Mouse (Mus musculus): ENCODE data around the gene Sept6. TPM values are rescaled to one million over a fixed set of nuclear protein-coding genes. Genes with fewer than 3 reads are reported as not detected.
"Not testable (repeated sequence)": the region's sequence is repeated elsewhere in the genome, so short reads cannot be mapped to it uniquely, and the experiment has no call there.

The Sept6 gene
- polyA plus RNA-seq, 1 experiment from 2014 or later = 3.9 TPM

DNA sequence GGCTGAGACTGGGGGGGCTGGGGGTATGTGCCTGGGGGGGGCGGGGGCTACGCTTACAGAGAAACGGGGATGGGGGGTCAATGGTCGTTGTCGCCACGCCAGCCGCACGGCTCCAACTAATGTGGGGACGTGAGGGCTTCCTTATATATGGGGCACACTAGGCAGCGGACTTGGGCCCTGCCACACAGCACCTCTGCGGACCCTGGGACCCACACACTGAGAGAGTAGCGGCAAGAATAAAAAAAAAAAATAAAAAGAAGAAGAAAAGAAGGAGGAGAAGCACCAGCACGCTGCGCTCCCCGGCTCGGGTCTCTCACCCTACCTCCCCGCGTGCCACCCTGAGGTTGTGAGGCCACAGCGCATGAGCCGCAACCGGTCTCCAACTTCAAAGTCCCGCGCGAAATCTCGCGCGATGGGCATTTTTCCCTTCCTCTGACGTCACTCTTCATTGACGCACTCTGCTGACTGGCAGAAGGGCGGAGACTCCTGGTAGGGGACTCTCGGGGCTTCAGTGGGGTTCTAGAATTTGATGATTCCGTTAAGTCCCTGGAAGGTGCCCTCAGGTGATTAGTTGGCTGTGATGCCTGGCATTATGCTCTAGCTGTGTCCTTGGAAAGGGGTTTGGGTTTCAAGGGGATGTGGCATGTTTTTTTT is 88.4 kb downstream of the Sept6 start:
- H3K4me2 ChIP-seq = peak overlapping the region; percentile 82
- peak overlapping the region; percentile 64 for H3K4me3 ChIP-seq (replicated peaks)
- H3K9me3 ChIP-seq (replicated peaks) = no peaks in the 10 kb centered on the region
- 13% methylated on average over 30 of the region's 32 CpGs for WGBS (ENCODE audit: insufficient replicate concordance)
- peak; percentile 89 for ATAC-seq (ENCODE audit: insufficient read depth)
- H3K9ac ChIP-seq = peak overlapping the region; percentile 60
- H3K27me3 ChIP-seq = no peaks in the 10 kb centered on the region
- H3K4me1 ChIP-seq (replicated peaks) = peaks cover 9% of the 10 kb centered on the region
- H3K36me3 ChIP-seq (replicated peaks) = no peaks in the 10 kb centered on the region
- peak overlapping the region; percentile 45; the same call in 1 of the 2 replicates for H3K27ac ChIP-seq (replicated peaks)

GRCm38 (mm10) chrX:36902321-36903114 is 89.1 kb downstream of the Sept6 start, which contains the start of gene Nkrf:
TSS of gene Nkrf (minus strand) at chrX:36902899.
- Histone ChIP-seq H3K4me2 (peak within 1 kb of the TSS; percentile 82), H3K4me3 (replicated peaks) (peak within 1 kb of the TSS; percentile 64), H3K27me3 (no peaks in the 10 kb centered on the region), H3K9ac (peak within 1 kb of the TSS; percentile 60), H3K4me1 (replicated peaks) (peaks cover 9% of the 10 kb centered on the region), H3K27ac (replicated peaks) (peak within 1 kb of the TSS; percentile 45; the same call in 1 of the 2 replicates), H3K9me3 (replicated peaks) (no peaks in the 10 kb centered on the region), H3K36me3 (replicated peaks) (no peaks in the 10 kb centered on the region)
- ATAC-seq (ENCODE audit: insufficient read depth) = peak; percentile 61
- 19% methylated on average over 44 of the region's 47 CpGs for WGBS (ENCODE audit: insufficient replicate concordance)

GRCm38 (mm10) chrX:36901655-36902054 is 89.9 kb downstream of the Sept6 start:
- no peak overlapping the region for H3K9ac ChIP-seq
- 35% methylated on average over 3 of the region's 3 CpGs for WGBS (ENCODE audit: insufficient replicate concordance)
- no peaks in the 10 kb centered on the region for H3K27me3 ChIP-seq
- H3K4me2 ChIP-seq = peak overlapping the region; percentile 82
- no peaks in the 10 kb centered on the region for H3K9me3 ChIP-seq (replicated peaks)
- no peak for ATAC-seq (ENCODE audit: insufficient read depth)
- H3K4me1 ChIP-seq (replicated peaks) = peaks cover 9% of the 10 kb centered on the region
- no peaks in the 10 kb centered on the region for H3K36me3 ChIP-seq (replicated peaks)
- H3K27ac ChIP-seq (replicated peaks) = no peak overlapping the region
- H3K4me3 ChIP-seq (replicated peaks) = peak overlapping the region; percentile 64

GRCm38 (mm10) chrX:36898931-36899330 is 92.7 kb downstream of the Sept6 start:
- not testable (repeated sequence) for H3K27ac ChIP-seq (replicated peaks); H3K4me2 ChIP-seq; ATAC-seq (ENCODE audit: insufficient read depth); H3K4me3 ChIP-seq (replicated peaks); H3K4me1 ChIP-seq (replicated peaks); H3K27me3 ChIP-seq; H3K36me3 ChIP-seq (replicated peaks); H3K9me3 ChIP-seq (replicated peaks); H3K9ac ChIP-seq
- WGBS (ENCODE audit: insufficient replicate concordance) = 10% methylated on average over 1 of the region's 1 CpGs

GRCm38 (mm10) chrX:36884719-36885118 is 106.9 kb downstream of the Sept6 start:
- WGBS (ENCODE audit: insufficient replicate concordance) = 81% methylated on average over 1 of the region's 1 CpGs
- Histone ChIP-seq H3K4me3 (replicated peaks) (no peak overlapping the region), H3K36me3 (replicated peaks) (peaks cover 13% of the 10 kb centered on the region), H3K4me1 (replicated peaks) (no peaks in the 10 kb centered on the region), H3K27ac (replicated peaks) (no peak overlapping the region), H3K4me2 (no peak overlapping the region), H3K9me3 (replicated peaks) (no peaks in the 10 kb centered on the region), H3K9ac (no peak overlapping the region), H3K27me3 (no peaks in the 10 kb centered on the region)
- ATAC-seq (ENCODE audit: insufficient read depth) = no peak

DNA sequence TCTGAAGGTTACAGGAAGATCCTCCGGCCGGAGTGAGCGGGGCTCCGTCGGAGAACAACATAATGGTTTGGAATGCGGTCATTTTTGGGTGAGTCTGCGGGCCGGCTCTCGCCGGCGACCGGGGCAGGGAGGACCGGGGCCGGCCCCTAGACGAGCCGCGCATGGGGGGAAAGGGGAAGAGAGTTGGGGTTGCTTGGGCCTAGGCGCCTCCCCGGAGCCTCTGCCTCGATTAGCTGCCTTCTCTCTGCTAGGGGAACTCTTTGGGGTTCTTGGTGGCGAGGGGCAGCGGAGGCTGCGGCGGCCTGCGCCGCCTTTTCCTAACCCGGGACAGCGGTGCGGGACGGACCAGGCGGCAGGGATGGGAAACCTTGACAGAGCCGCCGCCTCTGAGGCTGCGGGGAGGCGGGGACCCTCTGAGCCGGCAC is 116.9 kb downstream of the Sept6 start:
- Histone ChIP-seq H3K9ac (peak overlapping the region; percentile 87), H3K4me1 (replicated peaks) (peaks cover 10% of the 10 kb centered on the region; the same call in 1 of the 2 replicates), H3K27me3 (no peaks in the 10 kb centered on the region), H3K4me3 (replicated peaks) (peak overlapping the region; percentile 80), H3K9me3 (replicated peaks) (no peaks in the 10 kb centered on the region), H3K27ac (replicated peaks) (peak overlapping the region; percentile 66), H3K4me2 (peak overlapping the region; percentile 73), H3K36me3 (replicated peaks) (no peaks in the 10 kb centered on the region; the same call in 1 of the 2 replicates)
- ATAC-seq (ENCODE audit: insufficient read depth) = peak; percentile 41
- WGBS (ENCODE audit: insufficient replicate concordance) = 5% methylated on average over 36 of the region's 36 CpGs

- Histone ChIP-seq H3K4me1 (replicated peaks) (peaks cover 10% of the 10 kb centered on the region; the same call in 1 of the 2 replicates), H3K9ac (peak overlapping the region; percentile 87), H3K9me3 (replicated peaks) (no peaks in the 10 kb centered on the region), H3K27me3 (no peaks in the 10 kb centered on the region), H3K4me3 (replicated peaks) (peak overlapping the region; percentile 80), H3K27ac (replicated peaks) (peak overlapping the region; percentile 66), H3K36me3 (replicated peaks) (no peaks in the 10 kb centered on the region; the same call in 1 of the 2 replicates), H3K4me2 (peak overlapping the region; percentile 73)
- peak; percentile 97 for ATAC-seq (ENCODE audit: insufficient read depth)
- whole genome bisulfite sequencing (ENCODE audit: insufficient replicate concordance) = 15% methylated on average over 55 of the region's 57 CpGs
Observed at GRCm38 (mm10) chrX:36874178-36874696, 117.4 kb downstream of the Sept6 start.

- peak within 1 kb of the TSS; percentile 66 for H3K27ac ChIP-seq (replicated peaks)
- H3K4me1 ChIP-seq (replicated peaks) = peaks cover 10% of the 10 kb centered on the region; the same call in 1 of the 2 replicates
- peak within 1 kb of the TSS; percentile 80 for H3K4me3 ChIP-seq (replicated peaks)
- H3K4me2 ChIP-seq = peak within 1 kb of the TSS; percentile 73
- H3K36me3 ChIP-seq (replicated peaks) = no peaks in the 10 kb centered on the region; the same call in 1 of the 2 replicates
- peak within 1 kb of the TSS; percentile 87 for H3K9ac ChIP-seq
- WGBS (ENCODE audit: insufficient replicate concordance) = 17% methylated on average over 8 of the region's 8 CpGs
- no peaks in the 10 kb centered on the region for H3K27me3 ChIP-seq
- no peaks in the 10 kb centered on the region for H3K9me3 ChIP-seq (replicated peaks)
- ATAC-seq (ENCODE audit: insufficient read depth) = peak; percentile 5; the same call in 1 of the 2 replicates
Observed at GRCm38 (mm10) chrX:36873765-36874164, 117.8 kb downstream of the Sept6 start, which contains the start of the genes Ube2a and C330007P06Rik. TSS of gene Ube2a (plus strand) at chrX:36873900. TSS of gene C330007P06Rik (minus strand) at chrX:36874111.

DNA sequence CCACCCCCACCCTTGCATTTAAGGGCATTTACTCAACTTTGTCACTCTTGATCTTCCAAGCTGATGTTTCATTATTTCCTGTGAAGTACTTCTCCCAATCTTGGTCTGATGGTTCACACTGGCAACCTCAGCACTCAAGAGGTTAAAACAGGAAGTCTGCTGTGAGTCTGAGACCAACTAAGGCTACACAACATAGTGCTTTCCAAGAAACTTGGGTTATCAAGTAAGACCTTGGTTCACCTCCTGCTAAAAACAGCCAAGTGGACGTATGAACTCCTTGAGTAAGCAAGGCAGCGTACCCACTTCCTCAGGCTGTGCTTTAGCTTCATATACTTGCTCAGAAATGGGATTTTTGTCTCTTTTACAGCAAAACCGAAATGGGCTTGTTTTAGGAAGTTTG is 121.2 kb downstream of the Sept6 start:
- H3K9me3 ChIP-seq (replicated peaks) = no peaks in the 10 kb centered on the region
- no peak for ATAC-seq (ENCODE audit: insufficient read depth)
- H3K27me3 ChIP-seq = no peaks in the 10 kb centered on the region
- H3K4me3 ChIP-seq (replicated peaks) = no peak overlapping the region
- peaks cover 7% of the 10 kb centered on the region; the same call in 1 of the 2 replicates for H3K4me1 ChIP-seq (replicated peaks)
- H3K4me2 ChIP-seq = no peak overlapping the region
- no peak overlapping the region for H3K9ac ChIP-seq
- no peak overlapping the region for H3K27ac ChIP-seq (replicated peaks)
- 31% methylated on average over 3 of the region's 3 CpGs for WGBS (ENCODE audit: insufficient replicate concordance)
- H3K36me3 ChIP-seq (replicated peaks) = no peaks in the 10 kb centered on the region

GRCm38 (mm10) chrX:36864609-36865328 is 126.8 kb downstream of the Sept6 start:
- Histone ChIP-seq H3K4me1 (replicated peaks) (peaks cover 11% of the 10 kb centered on the region; the same call in 1 of the 2 replicates), H3K36me3 (replicated peaks) (no peaks in the 10 kb centered on the region), H3K4me3 (replicated peaks) (peak overlapping the region; percentile 63), H3K27me3 (no peaks in the 10 kb centered on the region), H3K4me2 (peak overlapping the region; percentile 61), H3K27ac (replicated peaks) (no peak overlapping the region), H3K9me3 (replicated peaks) (no peaks in the 10 kb centered on the region), H3K9ac (no peak overlapping the region)
- no peak for ATAC-seq (ENCODE audit: insufficient read depth)
- WGBS (ENCODE audit: insufficient replicate concordance) = 56% methylated on average over 8 of the region's 8 CpGs

All from liver, embryonic 15.5 days (tissue).